Mouse (Mus musculus) left cerebral cortex, adult 11 months (tissue): ENCODE measurements around the gene Zcchc18.
"Not testable (repeated sequence)": the region's sequence is repeated elsewhere in the genome, so short reads cannot be mapped to it uniquely, and the experiment has no call there.

ENCODE experiments used
- DNase-seq: peaks from one replicate; pipeline ENCODE4 v3.0.0; 2022; ENCODE audit warnings: low spot score

The Zcchc18 gene

DNA sequence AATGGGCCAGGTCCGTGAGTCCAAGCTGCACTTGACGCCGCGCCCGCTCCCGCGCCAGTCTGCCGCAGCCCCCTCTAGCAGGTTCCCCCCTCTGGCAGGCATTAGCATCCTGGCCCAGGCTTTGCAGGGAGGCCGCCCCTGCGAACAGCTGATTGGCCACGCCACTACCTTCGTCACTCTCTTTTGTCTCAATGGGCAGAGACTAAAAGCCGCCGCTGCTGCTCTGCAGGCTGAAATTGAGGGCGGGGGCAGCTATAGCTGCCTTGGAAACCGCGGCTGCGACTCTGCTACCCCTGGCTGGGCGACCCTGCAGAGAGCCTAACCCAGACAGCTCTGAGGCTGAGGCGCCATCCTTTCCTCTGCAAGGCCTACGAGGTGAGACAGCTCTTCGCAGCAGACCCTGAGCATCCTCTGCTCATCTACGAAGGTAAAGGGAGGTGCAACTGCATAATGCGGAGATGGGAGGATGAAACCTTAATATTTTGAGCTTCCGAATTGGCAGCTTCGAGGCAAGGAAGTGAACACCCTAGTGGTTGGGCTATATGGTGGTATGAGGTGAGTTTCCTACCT is at the start of gene Zcchc18:
Gene Zcchc18 (plus strand): TSS at position 178 of the 570 bp plus-strand sequence.
- DNase-seq, result peak; percentile 73

DNA sequence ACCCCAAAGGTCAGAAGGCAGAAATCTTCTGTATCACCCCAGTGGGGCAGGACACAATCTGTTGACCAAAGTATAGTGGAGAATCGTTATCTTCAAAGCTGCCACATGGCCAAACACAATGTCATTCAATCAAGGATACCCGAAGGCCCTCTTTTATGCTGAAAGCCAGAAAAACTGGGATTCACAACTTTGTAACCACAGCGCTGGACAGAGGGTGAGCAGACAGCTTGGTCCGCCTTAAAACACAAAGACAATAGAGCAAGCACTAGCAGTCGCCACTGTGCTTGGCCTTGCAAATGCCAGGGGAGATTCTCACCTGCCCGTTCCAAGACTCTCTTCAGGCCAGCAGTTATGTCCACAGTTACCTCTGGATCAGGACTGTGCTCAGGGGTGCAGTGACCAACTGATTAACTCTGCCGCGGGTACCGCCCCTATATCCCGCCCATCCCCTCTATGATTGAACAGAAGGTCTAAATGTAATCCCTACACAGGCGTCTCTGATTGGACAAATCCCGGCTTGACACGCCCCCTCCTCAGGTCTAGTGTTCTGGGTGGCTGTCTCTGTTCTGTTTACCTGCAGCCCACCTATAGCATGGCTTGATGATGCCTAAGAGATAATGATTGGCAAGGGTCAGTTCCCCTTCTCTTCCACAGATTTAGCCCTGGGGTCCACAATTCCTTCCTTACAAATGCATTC is 35.2 kb upstream of the Zcchc18 start:
- DNase-seq, result peak; percentile 64

DNA sequence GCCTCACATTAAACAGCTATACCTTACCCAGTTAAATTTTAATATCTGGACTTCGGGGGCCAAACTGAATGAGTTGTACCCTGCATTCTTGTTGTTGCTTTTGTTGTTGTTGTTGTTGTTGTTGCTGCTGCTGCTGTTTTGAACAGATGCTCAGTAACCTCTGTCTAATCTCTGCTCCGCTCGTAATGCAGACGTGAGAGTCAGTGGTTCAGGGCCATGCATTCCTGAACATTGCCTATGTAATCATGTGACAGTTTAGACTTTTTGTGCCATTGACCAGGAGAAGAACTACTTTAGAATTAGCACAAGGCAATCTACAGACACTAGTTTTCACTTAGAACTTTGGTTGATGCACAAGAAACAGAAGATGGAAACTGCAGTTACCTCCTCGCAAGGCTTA is 34.7 kb upstream of the Zcchc18 start:
- DNase-seq, result not testable (repeated sequence)

DNA sequence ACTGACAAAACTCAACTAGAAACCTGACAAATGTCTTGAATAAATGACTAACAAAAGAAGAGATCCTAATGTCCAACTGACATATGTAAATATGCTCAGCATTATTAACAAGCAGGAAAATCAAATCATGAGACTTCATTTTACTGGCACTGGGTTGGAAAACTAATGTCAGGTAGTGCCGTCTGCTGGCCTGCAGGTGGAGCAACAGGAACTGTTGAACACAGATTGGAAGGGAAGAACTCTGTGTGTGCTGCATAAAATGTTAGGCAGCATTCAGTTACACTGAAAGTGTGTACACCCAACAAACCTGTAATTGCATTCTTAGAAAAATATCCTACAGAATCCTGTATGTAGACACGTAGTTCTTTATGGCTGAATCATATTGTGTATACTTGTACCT is 33.3 kb upstream of the Zcchc18 start:
- no peak for DNase-seq

DNA sequence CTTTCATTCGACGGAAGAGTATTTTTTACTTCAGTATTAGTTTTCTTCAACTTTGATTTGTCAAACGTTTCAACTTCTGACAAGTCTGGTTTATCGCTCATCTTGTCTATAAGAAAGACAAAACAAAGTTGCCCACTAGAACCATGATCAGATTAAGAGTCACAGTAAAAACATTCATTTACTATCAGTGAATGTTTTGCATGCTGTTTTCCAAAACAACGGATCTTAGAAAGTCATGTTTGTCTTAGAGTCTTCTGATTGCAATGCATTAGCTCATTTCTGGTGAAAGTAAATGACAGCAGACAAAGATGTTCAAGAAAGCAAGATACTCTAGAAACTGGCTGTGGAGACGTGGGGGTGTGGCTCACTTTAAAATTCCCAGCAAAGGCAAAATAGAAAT is 17.6 kb upstream of the Zcchc18 start, which contains the start of gene Tmsb15b2:
Gene Tmsb15b2 (minus strand): TSS at position 101 of the 400 bp plus-strand sequence.
- DNase-seq, result not testable (repeated sequence)

DNA sequence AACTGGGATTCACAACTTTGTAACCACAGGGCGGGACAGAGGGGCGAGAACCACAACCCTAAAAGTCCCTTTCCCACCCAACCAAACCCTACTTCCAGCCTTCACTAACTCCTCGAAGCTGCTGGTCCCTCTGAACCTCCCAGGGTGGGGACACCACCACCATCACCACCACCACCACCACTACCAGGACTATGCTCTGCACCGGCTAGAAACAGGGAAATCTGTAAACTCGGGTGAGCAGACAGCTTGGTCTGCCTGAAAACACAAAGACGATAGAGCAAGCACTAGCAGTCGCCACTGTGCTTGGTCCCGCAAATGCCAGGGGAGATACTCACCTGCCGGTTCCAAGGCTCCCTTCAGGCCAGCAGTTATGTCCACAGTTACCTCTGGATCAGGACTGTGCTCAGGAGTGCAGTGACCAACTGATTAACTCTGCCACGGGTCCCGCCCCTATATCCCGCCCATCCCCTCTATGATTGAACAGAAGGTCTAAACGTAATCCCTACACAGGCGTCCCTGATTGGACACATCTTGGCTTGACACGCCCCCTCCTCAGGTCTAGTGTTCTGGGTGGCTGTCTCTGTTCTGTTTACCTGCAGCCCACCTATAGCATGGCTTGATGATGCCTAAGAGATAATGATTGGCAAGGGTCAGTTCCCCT is 16.4 kb upstream of the Zcchc18 start, which contains the start of the genes Tmsb15l and Tmsb15b1:
Gene Tmsb15l (minus strand): TSS at position 446 of the 661 bp plus-strand sequence.
Gene Tmsb15b1 (minus strand): TSS at position 451 of the 661 bp plus-strand sequence.
- peak; percentile 71 for DNase-seq

DNA sequence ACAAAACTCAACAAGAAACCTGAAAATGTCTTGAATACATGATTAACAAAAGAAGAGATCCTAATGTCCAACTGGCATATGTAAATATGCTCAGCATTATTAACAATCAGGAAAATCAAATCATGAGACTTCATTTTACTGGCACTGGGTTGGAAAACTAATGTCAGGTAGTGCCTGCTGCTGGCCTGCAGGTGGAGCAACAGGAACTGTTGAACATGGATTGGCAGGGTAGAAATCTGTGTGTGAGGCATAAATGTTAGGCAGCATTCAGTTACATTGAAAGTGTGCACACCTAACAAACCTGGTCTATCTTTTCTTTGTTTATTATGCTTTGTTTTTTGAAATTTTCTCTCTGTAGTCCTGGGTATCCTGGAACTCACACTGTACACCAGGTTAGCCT is 14.3 kb upstream of the Zcchc18 start:
- no peak for DNase-seq

DNA sequence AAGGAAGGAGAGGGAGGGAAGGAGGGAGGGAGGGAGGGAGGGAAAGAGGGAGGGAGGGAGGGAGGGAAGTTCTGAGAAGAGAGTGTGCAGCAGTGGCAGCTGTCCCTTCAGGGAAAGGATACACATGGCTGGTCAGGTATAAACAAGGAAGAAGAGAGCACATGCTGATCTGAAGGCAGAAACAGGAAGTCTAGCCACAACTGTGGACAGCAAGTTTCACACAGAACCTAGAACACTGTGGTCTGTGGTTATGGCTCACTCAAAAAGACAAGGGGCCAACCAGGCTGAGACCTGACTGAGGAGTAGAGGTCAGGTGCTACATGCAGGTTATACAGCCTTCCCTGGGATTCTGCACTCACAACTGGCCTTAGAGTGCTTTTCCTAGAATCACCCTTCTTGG is 6.9 kb upstream of the Zcchc18 start:
- no peak for DNase-seq

DNA sequence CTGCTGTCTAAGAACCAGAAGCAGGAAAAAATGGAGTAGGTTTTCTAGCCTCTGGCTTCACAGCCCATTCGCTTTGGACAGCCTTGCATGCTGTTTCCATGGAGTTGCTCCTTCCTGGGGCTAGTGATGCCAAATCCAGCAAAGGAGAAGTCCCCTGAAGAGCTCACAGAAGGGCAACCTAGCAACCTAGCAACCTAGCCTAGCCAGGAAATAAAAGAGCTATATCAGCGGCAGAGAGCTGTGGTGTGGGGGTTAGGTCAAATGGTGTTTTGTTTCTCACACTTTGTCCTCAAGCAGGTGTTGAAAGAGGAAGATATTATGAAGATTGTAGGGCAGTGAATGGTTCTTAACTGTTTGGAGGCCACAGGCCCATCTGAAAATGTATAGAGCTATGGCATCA is 1.7 kb upstream of the Zcchc18 start:
- no peak for DNase-seq

DNA sequence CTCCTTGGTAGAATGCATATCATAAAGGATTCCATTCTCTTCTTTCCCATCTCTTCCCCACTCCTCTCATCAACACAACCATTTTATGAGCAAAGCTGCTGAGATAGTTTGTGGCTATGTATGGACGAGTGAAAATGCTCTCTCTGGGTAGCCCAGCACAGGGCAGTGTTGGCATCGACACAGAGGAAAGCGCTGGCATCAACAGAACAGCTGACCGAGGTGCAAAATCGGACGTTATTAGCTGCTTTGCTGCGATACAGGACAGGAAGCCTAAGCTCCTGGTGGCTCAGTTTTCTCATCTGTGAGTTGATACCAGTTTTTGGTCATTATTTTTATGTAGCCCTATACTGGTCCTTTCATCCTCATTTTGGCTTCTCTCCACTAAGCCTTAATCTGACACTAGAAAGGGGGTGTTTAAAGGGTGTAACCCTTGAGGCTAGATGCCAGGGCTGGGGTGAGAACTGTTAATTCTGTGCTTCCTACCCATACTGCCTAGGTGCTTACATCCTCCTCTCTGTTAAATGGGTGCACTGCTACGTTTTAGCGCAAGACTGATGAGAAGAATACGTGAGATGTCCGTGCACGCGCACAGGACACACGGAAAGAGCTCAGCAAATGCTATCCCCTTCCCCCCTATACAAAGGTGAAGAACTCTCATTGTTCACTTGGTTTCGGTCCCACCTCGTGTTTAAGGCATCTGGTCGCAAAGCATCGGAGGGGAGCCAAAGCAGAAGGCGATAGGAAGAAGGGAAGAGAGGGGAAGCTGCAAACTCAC is 577 bp upstream of the Zcchc18 start:
- no peak for DNase-seq

DNA sequence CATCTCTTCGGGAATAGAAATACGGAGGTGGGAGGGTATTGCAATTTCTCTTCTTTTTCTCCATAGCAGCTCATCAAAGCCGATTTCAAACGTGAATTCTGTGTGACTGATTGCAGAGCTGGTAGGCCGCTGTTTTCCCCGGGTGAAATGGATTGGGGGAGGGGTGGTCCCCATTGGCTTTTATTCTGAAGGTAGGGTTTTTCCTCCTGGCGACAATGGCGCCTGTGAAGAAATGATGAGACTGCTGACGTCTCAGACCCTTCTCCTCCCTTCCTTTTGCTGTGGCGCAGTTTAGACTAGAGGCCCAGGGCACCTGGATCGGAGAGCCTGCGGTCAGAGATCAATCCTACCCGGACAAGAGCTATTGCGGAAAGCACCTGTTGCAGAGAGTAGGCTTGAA is 686 bp downstream of the Zcchc18 start:
- DNase-seq, result no peak

DNA sequence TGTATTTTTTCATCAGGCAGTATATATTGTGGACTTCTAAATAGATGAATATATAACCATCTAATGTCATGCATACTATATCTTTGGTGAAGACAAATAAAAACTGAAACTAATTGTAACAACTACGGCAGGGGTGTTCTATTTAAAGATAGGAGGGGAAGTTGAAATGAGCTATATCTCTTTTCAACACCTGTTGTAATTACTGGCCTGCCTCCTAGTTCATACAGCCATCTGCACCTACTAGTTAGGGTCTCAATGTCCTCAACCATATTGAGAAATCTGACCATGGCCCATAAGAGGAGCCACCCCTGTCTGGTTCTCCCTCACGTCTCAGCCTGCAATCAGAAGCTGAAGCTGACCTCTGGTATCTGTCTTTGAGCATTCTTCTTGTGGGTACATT is 3.3 kb downstream of the Zcchc18 start:
- DNase-seq, result no peak

DNA sequence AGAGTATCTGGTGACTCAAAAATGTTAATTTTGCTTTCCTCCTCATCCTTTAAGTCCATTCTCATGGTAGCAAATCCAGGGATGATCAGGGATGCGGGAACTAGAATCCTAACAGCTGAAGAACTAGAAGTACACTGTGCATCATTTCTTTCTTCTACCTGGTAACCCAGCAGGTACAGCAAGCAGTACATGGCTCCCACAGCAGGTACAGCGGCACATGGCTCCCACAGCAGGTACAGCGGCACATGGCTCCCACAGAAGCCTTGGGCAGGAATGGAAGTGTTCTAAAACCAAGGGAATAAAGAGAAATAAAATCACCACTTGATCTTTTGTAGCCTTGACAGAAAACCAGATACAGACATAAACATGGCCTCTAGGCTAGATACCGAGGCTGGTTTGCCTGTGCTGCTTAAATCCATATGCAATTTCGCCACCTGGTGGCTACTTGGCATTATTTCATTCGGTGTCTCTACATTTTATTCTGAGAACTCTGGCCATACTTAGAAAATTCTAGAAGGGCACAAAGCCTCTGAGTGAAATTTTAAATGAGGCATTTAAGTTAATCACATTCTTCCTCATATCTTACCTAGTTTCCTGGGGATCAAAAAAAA is 22.2 kb downstream of the Zcchc18 start:
- no peak for DNase-seq

DNA sequence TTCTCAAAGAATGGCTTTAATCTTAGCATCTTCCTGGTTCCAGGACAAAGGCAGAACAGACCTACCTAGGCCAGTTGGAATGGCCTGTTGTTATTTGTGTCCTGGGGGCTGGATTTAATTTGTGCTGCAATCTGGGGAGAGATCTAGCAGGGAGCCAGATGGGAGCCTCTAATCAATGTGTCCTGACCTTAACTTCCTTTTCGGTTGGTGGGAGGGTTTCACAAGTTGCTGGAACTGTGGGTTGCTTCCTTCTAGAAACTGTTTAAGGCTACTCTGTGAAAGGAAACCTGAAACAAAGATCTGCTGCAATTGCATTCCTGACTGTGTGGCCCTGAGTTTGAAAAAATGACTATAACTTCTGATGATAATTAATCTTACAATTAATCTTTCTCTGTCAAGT is 24.7 kb downstream of the Zcchc18 start:
- no peak for DNase-seq

DNA sequence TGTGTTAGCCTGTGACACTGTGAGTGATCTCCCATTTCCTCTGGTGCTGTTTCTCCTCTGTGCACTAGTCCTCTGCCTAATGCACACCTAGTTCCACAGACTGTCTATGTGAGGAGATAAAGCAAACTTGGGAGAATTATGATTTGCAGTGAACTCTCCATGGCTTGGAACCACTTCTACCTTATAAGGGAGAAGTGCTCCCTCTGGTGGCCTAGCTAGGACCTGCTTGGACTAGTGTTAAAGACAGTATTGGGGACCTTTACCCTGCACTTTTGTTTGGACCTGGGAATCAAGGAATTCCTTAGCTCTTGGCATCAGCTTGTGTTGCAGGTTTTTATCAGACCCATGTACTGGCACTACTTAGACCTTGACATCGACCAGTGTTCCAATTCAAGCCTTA is 26.4 kb downstream of the Zcchc18 start:
- peak; percentile 32 for DNase-seq

DNA sequence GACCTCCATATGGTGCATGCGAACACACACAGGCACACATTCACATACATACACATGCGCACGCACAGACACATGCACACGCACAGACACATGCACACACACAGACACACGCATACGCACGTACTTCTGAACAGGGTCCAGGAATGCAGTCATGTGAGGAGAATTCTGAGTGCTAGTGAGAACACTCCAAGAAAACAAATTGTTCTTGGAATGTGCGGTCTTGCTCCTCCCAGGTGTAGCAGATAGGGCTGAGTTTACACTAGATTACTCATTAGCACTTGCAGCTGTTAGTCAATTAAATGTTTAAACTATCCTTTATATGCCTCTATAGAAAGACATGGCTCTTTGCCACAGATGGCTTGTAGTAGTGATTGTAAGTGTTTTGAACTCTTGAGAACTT is 38.0 kb downstream of the Zcchc18 start:
- no peak for DNase-seq

DNA sequence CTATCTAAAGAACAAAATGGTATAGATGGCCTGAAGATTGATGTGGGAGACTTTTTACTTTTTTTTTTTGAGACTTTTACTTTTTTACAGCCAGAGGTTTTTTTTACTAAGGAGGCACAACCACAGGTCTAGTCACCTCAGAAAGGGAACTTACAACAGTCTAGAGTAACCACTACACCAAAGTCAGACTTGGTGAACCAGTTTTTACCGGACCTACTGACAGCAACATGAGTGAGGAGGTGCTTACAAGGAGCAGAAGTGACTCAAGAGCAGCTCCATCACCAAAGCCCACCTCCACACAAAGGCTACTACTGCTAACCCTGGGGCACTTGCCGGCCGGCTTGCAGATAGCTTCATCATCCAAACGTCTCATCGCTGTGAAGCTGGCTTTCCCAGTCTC is 38.8 kb downstream of the Zcchc18 start:
- DNase-seq, result no peak

DNA sequence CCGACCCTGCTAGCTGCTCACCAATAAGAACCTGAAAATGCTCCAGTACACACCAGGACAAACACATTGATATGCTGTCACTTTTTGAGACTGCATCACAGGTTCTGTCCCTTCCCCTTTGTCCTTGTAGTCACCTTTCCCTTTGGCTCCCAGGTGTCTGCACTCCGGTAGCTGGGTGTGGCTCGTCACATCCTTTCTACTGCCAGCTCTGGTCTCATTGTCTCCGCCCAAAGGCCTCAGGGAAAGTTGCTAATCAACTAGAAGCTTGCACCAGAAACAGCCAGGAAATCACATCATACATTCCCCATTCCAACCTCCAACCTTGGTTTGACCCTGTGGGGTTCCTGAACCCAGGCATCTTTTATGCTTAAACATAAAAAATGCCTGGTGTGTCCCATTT is 41.4 kb downstream of the Zcchc18 start:
- DNase-seq, result no peak

DNA sequence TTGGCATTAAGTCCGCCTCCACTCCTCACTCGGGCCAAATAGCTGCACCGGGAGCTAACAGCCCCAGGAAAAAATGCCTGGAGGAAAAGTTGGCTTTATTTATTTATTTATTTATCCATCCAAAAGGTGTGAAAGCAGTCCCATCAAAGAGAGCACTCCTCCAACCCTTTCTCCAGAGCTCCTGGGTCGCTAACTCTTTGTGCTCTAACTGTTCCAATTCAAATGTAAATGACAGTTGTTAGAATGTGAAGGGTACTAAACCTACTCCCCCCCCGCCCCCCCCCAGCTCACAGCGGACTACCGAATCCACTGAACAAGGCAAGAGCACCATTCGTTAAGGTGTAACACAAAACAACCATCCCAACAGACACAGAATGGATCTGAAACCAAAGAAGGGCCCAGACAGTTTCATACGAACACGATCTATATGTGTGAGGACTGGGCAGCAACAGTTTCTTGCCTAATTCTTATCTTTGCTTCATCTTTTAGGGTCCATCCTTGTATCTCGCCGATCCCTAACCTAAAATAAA is 44.6 kb downstream of the Zcchc18 start:
- DNase-seq, result no peak

DNA sequence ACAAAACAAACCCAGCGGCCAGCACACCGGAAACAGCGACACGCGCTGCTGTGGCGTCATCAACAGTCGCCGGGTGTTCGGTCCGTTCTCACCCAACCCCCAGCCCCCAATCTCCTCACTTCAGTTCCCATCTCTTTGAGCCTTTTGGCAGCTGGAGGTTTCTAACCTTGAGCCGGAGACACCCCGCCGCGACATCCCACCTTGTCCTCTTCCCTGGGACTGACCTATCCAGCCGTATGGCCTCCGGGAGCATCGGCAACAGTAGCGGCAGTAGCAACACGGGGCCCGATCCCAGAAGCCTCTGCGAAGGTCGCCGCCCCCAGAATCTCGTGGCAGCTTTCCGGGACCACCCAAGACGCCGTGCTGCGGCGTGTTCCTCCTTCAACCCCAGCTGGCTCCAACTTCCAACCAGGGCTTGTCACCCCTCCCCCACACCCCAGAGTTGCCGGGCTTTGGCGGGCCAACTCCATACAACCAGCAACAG is 45.1 kb downstream of the Zcchc18 start, which contains the start of gene Slc25a53:
Gene Slc25a53 (minus strand): TSS at position 303 of the 484 bp plus-strand sequence.
- peak; percentile 82 for DNase-seq

DNA sequence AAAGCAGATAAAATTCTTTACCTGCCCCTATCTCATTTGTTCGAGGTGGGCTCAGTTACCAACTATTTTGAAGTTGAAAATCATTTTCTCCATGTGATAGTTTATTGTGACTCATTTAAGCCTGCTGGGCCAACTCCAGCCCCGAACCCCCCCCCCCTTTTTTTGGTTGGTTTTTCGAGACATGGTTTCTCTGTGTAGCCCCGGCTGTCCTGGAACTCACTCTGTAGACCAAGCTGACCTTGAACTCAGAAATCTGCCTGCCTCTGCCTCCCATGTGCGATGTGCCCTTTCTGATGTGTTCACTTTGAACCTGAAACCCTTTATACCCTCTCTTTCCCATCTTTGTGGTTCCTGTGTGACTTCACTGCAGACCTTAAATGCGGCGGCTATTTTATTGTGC is 45.5 kb downstream of the Zcchc18 start:
- DNase-seq, result no peak
